Comparison of ENCODE assay signal across 8 mouse cellular contexts in genomic region chr16:33186134-33186533, GRCm38 (mm10). TPM values are rescaled to one million over a fixed set of nuclear protein-coding genes. Genes with fewer than 3 reads are reported as not detected.
DNase-seq lines count a peak whose midpoint lies in the region; ATAC-seq and TF ChIP-seq lines count a peak whose summit lies in the region.

No protein-coding gene starts in this region.

- peak overlapping the region; percentile 96; the same call in 1 of the 2 replicates for H3K27ac ChIP-seq in heart, embryonic 16.5 days (ENCODE audit: low read length)
- no peak overlapping the region for H3K27ac ChIP-seq in MEL (ENCODE audit: control insufficient read depth, low read depth, low read length)
- 0 out of 2 replicates have a peak overlapping the region, but pooled peaks have one; percentile 10 for H3K27ac ChIP-seq in forebrain, postnatal 0 days (ENCODE audit: low read depth, low read length)
- H3K27ac ChIP-seq in midbrain, embryonic 10.5 days (replicated peaks): peak overlapping the region; percentile 96; the same call in 1 of the 2 replicates

- intact Hi-C loops in left cerebral cortex, postnatal 4 days (cut with DNase I): no loop called here
- intact Hi-C loops in gastrocnemius, postnatal 14 days (cut with DNase I; ENCODE audit: low total_unique reads): no loop called here

- H3K36me3 ChIP-seq in heart, embryonic 16.5 days (ENCODE audit: control insufficient read depth, insufficient read depth): no peaks in the 10 kb centered on the region
- peaks cover 0 to 5% of the 10 kb centered on the region in 2 experiments; a peak in 2 of 4 replicates for H3K36me3 ChIP-seq in MEL (ENCODE audit: control insufficient read depth in 1 of 2, insufficient read depth in 2 of 2, low read length in 2 of 2)
- H3K36me3 ChIP-seq in forebrain, postnatal 0 days (ENCODE audit: insufficient read depth): no peaks in the 10 kb centered on the region
- H3K36me3 ChIP-seq in midbrain, embryonic 10.5 days: no peaks in the 10 kb centered on the region

- no peaks in the 10 kb centered on the region for H3K27me3 ChIP-seq in heart, embryonic 16.5 days (ENCODE audit: control insufficient read depth, insufficient read depth, low read length)
- H3K27me3 ChIP-seq in MEL (ENCODE audit: control insufficient read depth in 1 of 2, insufficient read depth in 2 of 2, low read length in 2 of 2): peaks cover 0 to 1% of the 10 kb centered on the region in 2 experiments; a peak in 1 of 4 replicates
- no peaks in the 10 kb centered on the region for H3K27me3 ChIP-seq in forebrain, postnatal 0 days (ENCODE audit: insufficient read depth, low read length)
- no peaks in the 10 kb centered on the region for H3K27me3 ChIP-seq in midbrain, embryonic 10.5 days (ENCODE audit: low read depth, poor library complexity, severe bottlenecking)

- no peak for TF ChIP-seq EP300 in MEL (IDR thresholded peaks at IDR 0.05; ENCODE audit: low read depth in 1 of 2, low read length in 2 of 2)

- no peak for TF ChIP-seq CTCF in MEL (IDR thresholded peaks at IDR 0.05 in 2 of 3, conservative IDR thresholded peaks at IDR 0.05 in 1 of 3; ENCODE audit: control insufficient read depth in 1 of 3, insufficient read depth in 1 of 3, low read depth in 2 of 3, low read length in 3 of 3, poor library complexity in 1 of 3, severe bottlenecking in 1 of 3)
- TF ChIP-seq CTCF in forebrain, postnatal 0 days (IDR thresholded peaks at IDR 0.05; ENCODE audit: low read depth): no peak

- TF ChIP-seq POLR2A in MEL (IDR thresholded peaks at IDR 0.05; ENCODE audit: control insufficient read depth in 1 of 2, insufficient read depth in 1 of 2, low read depth in 1 of 2, low read length in 2 of 2, poor library complexity in 1 of 2): no peak

- peak overlapping the region; percentile 99 for H3K9ac ChIP-seq in heart, embryonic 16.5 days (ENCODE audit: low read length)
- H3K9ac ChIP-seq in MEL (ENCODE audit: control insufficient read depth, low read depth, low read length, poor library complexity, severe bottlenecking): peak overlapping the region; percentile 97; the same call in 1 of the 2 replicates
- peak overlapping the region; percentile 78 for H3K9ac ChIP-seq in forebrain, postnatal 0 days

- H3K4me1 ChIP-seq in heart, embryonic 16.5 days (ENCODE audit: control insufficient read depth, insufficient read depth, low read length): peaks cover 13% of the 10 kb centered on the region
- H3K4me1 ChIP-seq in MEL (ENCODE audit: control insufficient read depth in 1 of 2, insufficient read depth in 2 of 2, low read length in 2 of 2): peaks cover 0 to 6% of the 10 kb centered on the region in 2 experiments; a peak in 2 of 4 replicates
- peaks cover 11% of the 10 kb centered on the region; the same call in 1 of the 2 replicates for H3K4me1 ChIP-seq in forebrain, postnatal 0 days (ENCODE audit: insufficient read depth)
- H3K4me1 ChIP-seq in midbrain, embryonic 10.5 days: peaks cover 32% of the 10 kb centered on the region

- H3K4me2 ChIP-seq in heart, embryonic 16.5 days (ENCODE audit: low read depth, low read length): peak overlapping the region; percentile 92
- H3K4me2 ChIP-seq in forebrain, postnatal 0 days (ENCODE audit: low read depth): peak overlapping the region; percentile 97

- TF ChIP-seq RAD21 in MEL (IDR thresholded peaks at IDR 0.05; ENCODE audit: low read depth, low read length): no peak

- peaks cover 6% of the 10 kb centered on the region; the same call in 1 of the 2 replicates for H3K79me2 ChIP-seq in MEL (ENCODE audit: control insufficient read depth, insufficient read depth, low read length, poor library complexity)

- H3K9me3 ChIP-seq in heart, embryonic 16.5 days (replicated peaks; ENCODE audit: control insufficient read depth, low read length): no peaks in the 10 kb centered on the region
- H3K9me3 ChIP-seq in MEL (replicated peaks; ENCODE audit: insufficient read depth, low read length): no peaks in the 10 kb centered on the region
- no peaks in the 10 kb centered on the region for H3K9me3 ChIP-seq in forebrain, postnatal 0 days (ENCODE audit: low read length)
- no peaks in the 10 kb centered on the region for H3K9me3 ChIP-seq in midbrain, embryonic 10.5 days (replicated peaks)

- DNase-seq in heart, postnatal 4 days: no peak
- peak; percentile 68 for DNase-seq in MEL (ENCODE audit: low read depth, low spot score)
- no peak for DNase-seq in forebrain, postnatal 0 days
- no peak for DNase-seq in midbrain, embryonic 10.5 days (ENCODE audit: low spot score)
- DNase-seq in left cerebral cortex, postnatal 4 days: no peak
- no peak for DNase-seq in gastrocnemius, postnatal 14 days
- DNase-seq in right cerebral cortex, postnatal 25 days: no peak

- peak overlapping the region; percentile 99 for H3K4me3 ChIP-seq in heart, embryonic 16.5 days (ENCODE audit: low read length)
- H3K4me3 ChIP-seq in MEL (ENCODE audit: control insufficient read depth in 1 of 2, insufficient read depth in 1 of 2, low read depth in 2 of 2, low read length in 2 of 2): peak overlapping the region; percentile 89 to 93
- peak overlapping the region; percentile 76 for H3K4me3 ChIP-seq in forebrain, postnatal 0 days (ENCODE audit: low read depth, low read length)
- peak overlapping the region; percentile 95 for H3K4me3 ChIP-seq in midbrain, embryonic 10.5 days

- ATAC-seq in heart, embryonic 16.5 days (replicated peaks; ENCODE audit: extremely low read depth, insufficient read depth, low FRiP score): no peak
- ATAC-seq in forebrain, postnatal 0 days: no peak

- WGBS in heart, embryonic 16.5 days: 14% methylated on average over 4 of the region's 4 CpGs
- 17% methylated on average over 4 of the region's 4 CpGs for WGBS in forebrain, postnatal 0 days
- WGBS in midbrain, embryonic 10.5 days: 37% methylated on average over 4 of the region's 4 CpGs

TF ChIP-seq in MEL, 35 proteins besides CTCF, POLR2A, EP300 and RAD21:
- peak; percentile 15; the same call in 1 of the 2 replicates for TF ChIP-seq SIN3A (IDR thresholded peaks at IDR 0.05; ENCODE audit: low read length)
- no peak for TF ChIP-seq MYC (IDR thresholded peaks at IDR 0.05; ENCODE audit: low read depth, low read length)
- TF ChIP-seq ZNF384 (IDR thresholded peaks at IDR 0.05; ENCODE audit: low read depth, low read length): 0 out of 2 replicates have a peak, but pooled peaks have one; percentile 30
- 0 out of 2 replicates have a peak, but pooled peaks have one; percentile 0 for TF ChIP-seq TCF12 (IDR thresholded peaks at IDR 0.05; ENCODE audit: low read depth, low read length)
- no peak for TF ChIP-seq ZMIZ1 (IDR thresholded peaks at IDR 0.05; ENCODE audit: low read depth, low read length)
- TF ChIP-seq MXI1 (IDR thresholded peaks at IDR 0.05; ENCODE audit: low read depth, low read length): 0 out of 2 replicates have a peak, but pooled peaks have one; percentile 16
- no peak for TF ChIP-seq GABPA (IDR thresholded peaks at IDR 0.05; ENCODE audit: low read depth, low read length)
- no peak for TF ChIP-seq TBP (IDR thresholded peaks at IDR 0.05; ENCODE audit: low read depth, low read length)
- TF ChIP-seq JUND (IDR thresholded peaks at IDR 0.05; ENCODE audit: low read depth, low read length): no peak
- no peak for TF ChIP-seq NELFE (IDR thresholded peaks at IDR 0.05; ENCODE audit: low read depth, low read length)
- no peak for TF ChIP-seq MEF2A (IDR thresholded peaks at IDR 0.05; ENCODE audit: extremely low read depth, insufficient replicate concordance, low read depth, low read length, poor library complexity, severe bottlenecking)
TF ChIP-seq in MEL: peak in this region for 4.

RNA-seq across cellular contexts. Expression of gene Osbpl11, which starts 1.3 kb away (rescaled TPM):
- polyA plus RNA-seq in heart, embryonic 16.5 days (2015; fragmentation: Nextera tagmentation; extraction: Ambion mirVana): 14.4 and 14.5 TPM in 2 replicates
- 10 to 100 TPM; 21.9 to 22.4 TPM for total RNA-seq in heart, postnatal 4 days (2021)
- total RNA-seq in MEL (2012; rRNA removed): 6.9 and 7.1 TPM in 2 replicates
- 10 to 100 TPM in 1 of 2 experiments, not detected in 1; 10.3 TPM for polyA plus RNA-seq in MEL (2012; ENCODE audit: insufficient read depth in 1 of 2, insufficient read length in 2 of 2, low read depth in 1 of 2, low replicate concordance in 2 of 2, missing spikeins in 1 of 2)
- 23.5 and 24.8 TPM in 2 replicates for total RNA-seq in forebrain, postnatal 0 days (2014; rRNA removed)
- polyA plus RNA-seq in forebrain, postnatal 0 days (2015; fragmentation: Nextera tagmentation; extraction: Ambion mirVana): 9.0 and 13.3 TPM in 2 replicates
- polyA plus RNA-seq in midbrain, embryonic 10.5 days (2016; fragmentation: Nextera tagmentation; extraction: Ambion mirVana): 22.3 and 23.3 TPM in 2 replicates
- total RNA-seq in left cerebral cortex, postnatal 4 days (2021): 10 to 100 TPM; 26.8 to 27.4 TPM
- total RNA-seq in gastrocnemius, postnatal 14 days (2021): 10 to 100 TPM; 11.7 to 15.8 TPM
